Mouse (Mus musculus) liver, embryonic 11.5 days (tissue): Measurements from ENCODE around the gene Nab1. TPM values are rescaled to one million over a fixed set of nuclear protein-coding genes. Genes with fewer than 3 reads are reported as not detected.
"Not testable (repeated sequence)": the region's sequence is repeated elsewhere in the genome, so short reads cannot be mapped to it uniquely, and the experiment has no call there.

Source experiments
- ATAC-seq: fragments of 200-750 bp; cut with Nextera tagmentation; replicated peaks from 2 replicates; pipeline ENCODE4 v1.8.0; 2017; ENCODE audit warnings: moderate number of reproducible peaks, mild to moderate bottlenecking, moderate TSS enrichment, moderate library complexity; ENCODE audit not compliant: low FRiP score
- DNase-seq: peaks from one replicate; pipeline ENCODE4 v3.0.0-alpha.2; 2017; ENCODE audit warnings: low spot score
- H3K27ac ChIP-seq: fragments of 300-500 bp; sonication (generic); 2 replicates; pipeline ENCODE4 v1.5.1; 2014; ENCODE audit warnings: mild to moderate bottlenecking, low read depth, low read length, control low read depth
- H3K27me3 ChIP-seq: fragments of 300-500 bp; sonication (generic); replicated peaks from 2 replicates; pipeline ENCODE4 v1.6.1; 2014; ENCODE audit warnings: low read length, mixed read lengths; ENCODE audit not compliant: control insufficient read depth, insufficient read depth
- H3K36me3 ChIP-seq: fragments of 300-500 bp; sonication (generic); 2 replicates; pipeline ENCODE4 v1.6.1; 2014; ENCODE audit warnings: mild to moderate bottlenecking, low read length, moderate library complexity, mixed read lengths; ENCODE audit not compliant: control insufficient read depth, insufficient read depth
- H3K4me1 ChIP-seq: fragments of 300-500 bp; sonication (generic); replicated peaks from 2 replicates; pipeline ENCODE4 v1.6.1; 2014; ENCODE audit warnings: low read length, mixed read lengths; ENCODE audit not compliant: control insufficient read depth, insufficient read depth
- H3K4me2 ChIP-seq: fragments of 300-500 bp; sonication (generic); 2 replicates; pipeline ENCODE4 v1.6.1; 2014; ENCODE audit warnings: mild to moderate bottlenecking, control low read depth, moderate library complexity
- H3K4me3 ChIP-seq: fragments of 300-500 bp; sonication (generic); 2 replicates; pipeline ENCODE4 v1.5.1; 2014; ENCODE audit warnings: low read depth, low read length, control low read depth
- H3K9ac ChIP-seq: fragments of 300-500 bp; sonication (generic); 2 replicates; pipeline ENCODE4 v1.6.1; 2014; ENCODE audit warnings: low read depth, low read length, control low read depth
- H3K9me3 ChIP-seq: fragments of 300-500 bp; sonication (generic); 2 replicates; pipeline ENCODE4 v1.6.1; 2016; ENCODE audit warnings: low read length, inconsistent platforms, mixed read lengths; ENCODE audit not compliant: control insufficient read depth
- WGBS: fragments of 180-500 bp; shearing (Covaris S2); extraction: QIAGEN DNeasy Blood & Tissue Kit; methylation state at CpG from one replicate; pipeline ENCODE4 v1.1.7; 2014; 5-methylcytosine and 5-hydroxymethylcytosine counted together
- polyA plus RNA-seq: library from polyadenylated mRNA; unstranded; fragments of >200 nt; fragmentation: Nextera tagmentation; extraction: Ambion mirVana; gene quantifications from 2 replicates; pipeline ENCODE4 v1.2.1, GENCODE M21; 2014

Gene Nab1
- 20.5 and 20.6 TPM in 2 replicates for polyA plus RNA-seq

DNA sequence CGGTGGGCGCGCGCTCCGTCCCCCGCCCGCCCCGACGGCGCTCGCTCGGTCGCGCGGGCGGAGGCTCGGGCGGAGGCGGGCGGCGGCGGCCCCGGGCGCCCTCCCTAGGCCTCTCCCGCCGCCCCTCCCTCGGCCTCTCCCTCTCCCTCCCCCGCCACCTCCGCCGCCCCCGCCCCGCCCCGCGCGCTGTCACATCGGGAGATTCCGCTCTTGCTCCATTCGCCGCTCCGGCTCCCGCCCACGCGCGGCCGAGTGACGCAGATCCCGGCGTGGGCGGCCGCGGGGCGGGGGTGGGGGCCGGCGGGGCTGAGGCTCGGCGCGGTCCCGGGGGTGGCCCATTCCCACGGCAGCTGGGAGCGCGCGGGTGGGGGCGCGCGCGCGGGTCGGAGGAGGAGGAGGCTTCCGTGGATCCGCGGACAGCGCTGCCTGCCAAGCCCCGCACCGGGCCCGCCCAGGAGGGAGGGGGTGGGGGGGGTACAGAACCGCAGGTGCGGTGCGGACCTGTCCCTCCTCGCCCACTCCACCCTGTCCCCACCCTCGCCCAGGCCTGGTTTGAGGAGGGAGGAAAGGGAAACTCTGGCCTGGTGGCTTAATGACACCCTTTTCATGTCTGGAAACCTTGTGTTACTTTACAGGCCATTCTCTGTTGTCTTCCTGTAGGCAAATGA is at the start of gene Nab1:
Gene Nab1 (minus strand): TSS at position 366 of the 668 bp plus-strand sequence.
- DNase-seq: peak; percentile 66
- no peaks in the 10 kb centered on the region for H3K36me3 ChIP-seq
- no peaks in the 10 kb centered on the region for H3K9me3 ChIP-seq
- H3K4me3 ChIP-seq: peak within 1 kb of the TSS; percentile 72
- H3K9ac ChIP-seq: peak within 1 kb of the TSS; percentile 82
- H3K4me1 ChIP-seq: peaks cover 2% of the 10 kb centered on the region; the same call in 1 of the 2 replicates
- peak within 1 kb of the TSS; percentile 80 for H3K4me2 ChIP-seq
- 0% methylated on average over 15 of the region's 80 CpGs for WGBS
- ATAC-seq: peak; percentile 92
- no peaks in the 10 kb centered on the region for H3K27me3 ChIP-seq
- peak within 1 kb of the TSS; percentile 33 for H3K27ac ChIP-seq

DNA sequence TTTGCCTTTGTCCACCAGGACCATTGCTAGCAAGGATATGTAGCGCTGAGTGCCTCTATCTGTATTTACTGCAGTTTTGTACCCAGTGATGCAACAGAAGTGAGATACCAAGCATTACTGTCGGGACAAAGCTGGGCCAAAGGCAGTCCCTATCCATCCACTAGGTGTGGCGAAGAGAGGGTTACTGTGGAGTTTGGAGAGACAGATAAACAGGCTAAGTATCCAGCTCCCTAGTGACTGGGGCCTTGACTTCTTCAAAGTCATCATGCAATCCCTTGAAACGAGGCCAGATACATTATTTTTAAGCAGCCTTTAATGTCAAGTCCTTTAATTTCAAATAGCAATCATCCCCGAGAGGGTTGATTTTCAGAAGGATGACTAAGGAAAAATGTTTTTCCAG is 47.0 kb upstream of the Nab1 start:
- H3K4me3 ChIP-seq: no peak overlapping the region
- H3K27me3 ChIP-seq: no peaks in the 10 kb centered on the region
- H3K9me3 ChIP-seq: no peaks in the 10 kb centered on the region
- H3K4me2 ChIP-seq: no peak overlapping the region
- ATAC-seq: no peak
- no peaks in the 10 kb centered on the region for H3K36me3 ChIP-seq
- no peak overlapping the region for H3K9ac ChIP-seq
- H3K4me1 ChIP-seq: no peaks in the 10 kb centered on the region
- WGBS: 82% methylated on average over 5 of the region's 5 CpGs
- DNase-seq: no peak
- H3K27ac ChIP-seq: no peak overlapping the region

DNA sequence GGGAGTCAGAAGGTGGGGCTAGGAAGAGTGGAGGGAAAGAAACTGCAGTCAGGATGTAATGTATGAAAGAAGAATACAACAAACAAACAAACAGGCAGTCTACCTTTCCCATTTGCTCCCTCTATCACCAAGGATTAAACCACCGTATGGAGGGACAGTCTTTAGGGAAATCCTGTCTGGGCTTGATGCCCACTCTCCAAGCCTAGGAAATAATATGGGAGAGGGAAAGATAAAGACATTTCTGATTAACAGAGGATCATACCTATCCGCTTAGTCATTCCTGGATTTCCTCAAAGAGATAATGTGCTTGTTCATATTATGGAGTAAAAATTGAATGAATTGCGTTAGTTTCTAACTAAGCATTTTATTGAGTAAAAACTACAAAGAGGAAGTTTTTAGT is 46.3 kb upstream of the Nab1 start:
- no peaks in the 10 kb centered on the region for H3K27me3 ChIP-seq
- H3K4me1 ChIP-seq: no peaks in the 10 kb centered on the region
- no peak for ATAC-seq
- no peak overlapping the region for H3K9ac ChIP-seq
- no peak for DNase-seq
- H3K27ac ChIP-seq: no peak overlapping the region
- no peak overlapping the region for H3K4me2 ChIP-seq
- H3K4me3 ChIP-seq: no peak overlapping the region
- no peaks in the 10 kb centered on the region for H3K36me3 ChIP-seq
- 73% methylated on average over 3 of the region's 3 CpGs for WGBS
- no peaks in the 10 kb centered on the region for H3K9me3 ChIP-seq

DNA sequence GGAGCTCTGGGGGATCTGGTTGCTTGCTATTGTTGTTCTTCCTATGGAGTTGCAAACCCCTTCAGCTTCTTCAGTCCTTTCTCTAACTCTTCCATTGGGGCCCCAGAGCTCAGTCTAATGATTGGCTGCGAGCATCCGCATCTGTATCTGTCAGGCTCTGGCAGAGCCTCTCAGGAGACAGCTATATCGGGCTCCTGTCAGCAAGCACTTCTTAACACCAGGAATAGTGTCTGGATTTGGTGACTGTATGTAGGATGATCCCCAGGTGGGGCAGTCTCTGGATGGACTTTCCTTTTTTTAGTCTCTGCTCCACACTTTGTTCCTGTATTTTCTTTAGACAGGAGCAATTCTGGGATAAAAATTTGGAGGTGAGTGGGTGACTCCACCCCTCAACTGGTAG is 39.6 kb upstream of the Nab1 start:
- H3K4me1 ChIP-seq, H3K4me2 ChIP-seq, DNase-seq, H3K9me3 ChIP-seq, H3K27me3 ChIP-seq, ATAC-seq, H3K27ac ChIP-seq, H3K4me3 ChIP-seq, H3K9ac ChIP-seq, H3K36me3 ChIP-seq: not testable (repeated sequence)
- 68% methylated on average over 3 of the region's 3 CpGs for WGBS

DNA sequence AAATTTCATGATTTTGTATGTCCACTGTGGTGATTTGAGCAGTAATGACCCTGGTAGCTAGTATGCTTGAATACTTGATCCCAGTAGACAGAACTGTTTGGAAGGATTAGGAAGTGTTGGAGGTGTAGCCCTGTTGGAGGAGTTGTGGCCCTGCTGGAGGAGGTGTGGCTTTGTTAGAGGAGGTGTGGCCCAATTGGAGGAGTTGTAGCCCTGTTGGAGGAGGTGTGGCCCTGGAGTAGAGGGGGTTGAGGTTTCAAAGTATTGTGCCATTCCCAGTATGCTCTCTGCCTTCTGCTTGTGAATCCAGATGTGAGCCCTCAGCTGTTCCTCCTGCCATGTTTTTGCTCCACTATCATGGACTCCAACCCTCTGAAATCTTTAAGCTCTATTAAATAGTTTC is 29.5 kb upstream of the Nab1 start:
- H3K4me2 ChIP-seq: no peak overlapping the region
- no peak overlapping the region for H3K4me3 ChIP-seq
- ATAC-seq: no peak; the same call in 1 of the 2 replicates

DNA sequence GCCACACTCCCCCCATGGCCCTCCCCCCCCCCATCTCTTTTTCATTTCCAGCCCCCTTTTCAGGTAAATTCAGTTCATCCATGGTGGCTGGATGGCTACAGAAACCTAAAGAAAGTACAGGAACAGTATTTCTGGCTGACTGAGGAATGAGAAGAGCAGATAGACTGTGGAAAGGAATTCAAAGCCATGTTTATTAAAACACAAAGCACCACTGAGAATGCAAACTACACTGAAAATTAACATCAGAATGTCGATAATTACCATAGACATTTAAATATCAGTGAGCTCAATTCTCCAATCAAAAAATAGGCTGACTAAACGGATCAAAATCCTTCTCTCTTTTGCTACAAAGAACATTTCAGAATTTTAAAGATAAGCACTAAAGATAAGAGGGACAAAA is 27.2 kb upstream of the Nab1 start:
- ATAC-seq: no peak
- H3K4me2 ChIP-seq: no peak overlapping the region
- no peak overlapping the region for H3K27ac ChIP-seq
- no peaks in the 10 kb centered on the region for H3K4me1 ChIP-seq
- H3K4me3 ChIP-seq: no peak overlapping the region
- no peaks in the 10 kb centered on the region for H3K36me3 ChIP-seq
- no peak for DNase-seq
- no peaks in the 10 kb centered on the region for H3K27me3 ChIP-seq
- 60% methylated on average over 2 of the region's 2 CpGs for WGBS
- H3K9me3 ChIP-seq: no peaks in the 10 kb centered on the region
- no peak overlapping the region for H3K9ac ChIP-seq

More for the DNA sequence above, 29.5 kb upstream of the Nab1 start:
- Histone ChIP-seq H3K9me3 (no peaks in the 10 kb centered on the region), H3K9ac (no peak overlapping the region), H3K4me1 (no peaks in the 10 kb centered on the region), H3K36me3 (no peaks in the 10 kb centered on the region), H3K27ac (no peak overlapping the region), H3K27me3 (no peaks in the 10 kb centered on the region)
- no peak for DNase-seq

DNA sequence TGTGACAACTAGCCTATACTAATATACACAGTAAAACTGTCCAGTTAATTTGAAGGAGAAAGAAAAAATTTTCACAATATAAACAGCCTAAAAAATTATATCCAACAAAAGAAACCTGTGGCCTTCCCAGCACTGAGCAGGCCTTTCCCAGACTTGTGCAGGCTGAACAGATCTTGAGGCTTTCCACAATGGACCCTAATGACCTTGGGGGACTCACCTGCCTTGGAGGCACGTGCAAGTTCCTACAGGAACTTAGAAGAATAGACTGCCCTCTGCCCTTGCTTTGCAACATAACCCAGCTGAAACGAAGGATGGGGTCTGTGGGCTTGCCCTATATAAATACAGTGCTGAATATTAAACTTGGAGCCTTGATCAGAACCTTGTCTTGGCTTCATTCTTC is 26.8 kb upstream of the Nab1 start:
- WGBS: 71% methylated on average over 2 of the region's 2 CpGs
- Histone ChIP-seq H3K27ac (no peak overlapping the region), H3K9ac (no peak overlapping the region), H3K36me3 (no peaks in the 10 kb centered on the region), H3K9me3 (no peaks in the 10 kb centered on the region), H3K4me3 (no peak overlapping the region), H3K4me1 (no peaks in the 10 kb centered on the region), H3K27me3 (no peaks in the 10 kb centered on the region), H3K4me2 (no peak overlapping the region)
- ATAC-seq: no peak
- DNase-seq: no peak

DNA sequence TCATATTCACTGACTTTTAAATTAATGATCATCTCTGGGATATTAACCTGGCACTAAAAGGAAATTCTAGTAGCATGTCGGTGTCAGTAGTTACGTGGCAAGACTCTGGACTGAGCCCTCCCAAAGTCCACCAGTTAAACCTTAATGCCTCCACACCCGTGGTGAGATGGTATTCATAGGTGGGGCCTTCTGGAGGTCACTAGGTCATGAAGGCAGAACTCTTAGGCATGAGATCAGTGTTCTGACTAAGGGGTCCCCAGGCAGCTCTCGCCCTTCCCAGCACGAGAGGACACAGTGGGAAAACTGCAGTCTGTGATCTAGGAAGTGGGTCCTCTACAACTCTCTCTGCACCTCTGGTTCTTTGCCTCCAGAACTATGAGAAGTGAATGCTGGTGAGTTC is 24.2 kb upstream of the Nab1 start:
- Histone ChIP-seq H3K27me3 (no peaks in the 10 kb centered on the region), H3K4me1 (no peaks in the 10 kb centered on the region), H3K4me3 (no peak overlapping the region), H3K4me2 (no peak overlapping the region), H3K9me3 (no peaks in the 10 kb centered on the region), H3K27ac (no peak overlapping the region), H3K36me3 (no peaks in the 10 kb centered on the region), H3K9ac (no peak overlapping the region)
- no peak for DNase-seq
- WGBS: 75% methylated on average over 5 of the region's 5 CpGs
- no peak for ATAC-seq

DNA sequence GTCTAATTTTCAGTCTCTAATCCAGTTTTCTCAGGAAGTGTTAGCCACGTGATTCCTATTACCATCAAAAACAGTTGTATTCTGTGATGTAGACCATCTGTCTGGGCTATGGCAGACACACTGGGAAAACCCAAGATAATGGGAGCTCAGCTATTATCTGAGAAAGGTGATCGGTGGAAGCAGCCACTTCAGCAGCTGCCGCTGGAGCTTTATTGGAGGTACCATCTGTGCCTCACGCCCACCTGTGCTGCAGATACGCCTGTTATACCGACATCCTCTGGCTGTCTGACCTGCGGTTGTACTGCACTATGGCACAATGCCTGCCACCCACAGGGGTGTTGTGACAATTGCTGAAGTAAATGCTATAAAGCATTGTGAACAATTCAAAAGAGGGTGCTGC is 23.7 kb upstream of the Nab1 start:
- Histone ChIP-seq H3K27ac (no peak overlapping the region), H3K9ac (no peak overlapping the region), H3K36me3 (no peaks in the 10 kb centered on the region), H3K27me3 (no peaks in the 10 kb centered on the region), H3K4me1 (no peaks in the 10 kb centered on the region), H3K4me3 (no peak overlapping the region), H3K9me3 (no peaks in the 10 kb centered on the region), H3K4me2 (no peak overlapping the region)
- DNase-seq: no peak
- no peak for ATAC-seq
- 73% methylated on average over 7 of the region's 7 CpGs for WGBS
